Mouse (Mus musculus) cerebral cortex, adult 2 months (tissue): ENCODE results near the gene Colgalt1.

Experiments used
- WGBS: fragments of 180-500 bp; shearing (Covaris S2); methylation state at CpG from one replicate; pipeline ENCODE4 v1.1.7; 2018; 5-methylcytosine and 5-hydroxymethylcytosine counted together

Gene Colgalt1

DNA sequence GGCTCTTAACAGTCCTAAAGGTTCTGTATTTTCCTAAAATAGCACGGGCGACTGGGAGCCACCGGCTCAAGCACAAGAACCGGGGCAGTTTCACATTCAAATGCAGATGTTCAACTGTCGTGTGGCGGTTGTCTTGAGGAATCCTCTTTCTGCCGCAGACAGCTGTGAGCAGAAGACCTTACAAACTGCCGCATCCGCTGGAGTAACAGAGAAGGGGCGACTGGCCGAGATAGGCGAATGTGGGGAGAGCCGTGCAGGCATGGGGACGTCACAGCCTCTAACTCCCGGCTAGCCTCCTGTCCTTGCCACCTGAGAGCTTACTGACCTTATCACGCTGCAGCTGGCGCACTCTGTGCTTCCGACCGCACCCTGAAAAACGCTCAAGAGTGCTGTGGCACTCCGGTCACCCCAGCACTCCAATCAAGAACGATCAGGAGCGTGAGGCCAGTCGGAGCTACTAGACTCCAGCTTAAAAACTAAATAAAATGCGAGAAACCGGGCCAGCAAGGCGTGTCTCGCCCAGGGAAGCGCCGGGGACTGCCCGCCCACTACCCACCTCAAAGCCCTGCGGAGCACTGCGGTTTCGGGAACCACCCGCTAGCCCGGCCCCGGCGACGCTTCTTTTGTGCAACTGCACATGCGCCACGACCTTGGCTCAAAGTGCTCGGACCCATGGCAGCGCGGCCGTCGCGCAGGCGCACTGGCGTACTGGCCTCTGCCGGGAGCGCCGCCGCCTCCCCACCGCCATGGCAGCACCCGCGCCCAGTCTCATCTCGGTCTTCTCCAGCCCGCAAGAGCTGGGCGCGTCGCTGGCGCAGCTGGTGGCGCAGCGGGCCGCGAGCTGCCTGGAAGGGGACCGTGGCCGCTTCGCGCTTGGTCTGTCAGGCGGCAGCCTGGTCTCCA is 19.1 kb upstream of the Colgalt1 start, which contains the start of gene Pgls:
Gene Pgls, plus strand, starts transcription at position 706 of the 903 bp plus-strand sequence.
- under 1% methylated on average over 71 of the region's 71 CpGs for WGBS

DNA sequence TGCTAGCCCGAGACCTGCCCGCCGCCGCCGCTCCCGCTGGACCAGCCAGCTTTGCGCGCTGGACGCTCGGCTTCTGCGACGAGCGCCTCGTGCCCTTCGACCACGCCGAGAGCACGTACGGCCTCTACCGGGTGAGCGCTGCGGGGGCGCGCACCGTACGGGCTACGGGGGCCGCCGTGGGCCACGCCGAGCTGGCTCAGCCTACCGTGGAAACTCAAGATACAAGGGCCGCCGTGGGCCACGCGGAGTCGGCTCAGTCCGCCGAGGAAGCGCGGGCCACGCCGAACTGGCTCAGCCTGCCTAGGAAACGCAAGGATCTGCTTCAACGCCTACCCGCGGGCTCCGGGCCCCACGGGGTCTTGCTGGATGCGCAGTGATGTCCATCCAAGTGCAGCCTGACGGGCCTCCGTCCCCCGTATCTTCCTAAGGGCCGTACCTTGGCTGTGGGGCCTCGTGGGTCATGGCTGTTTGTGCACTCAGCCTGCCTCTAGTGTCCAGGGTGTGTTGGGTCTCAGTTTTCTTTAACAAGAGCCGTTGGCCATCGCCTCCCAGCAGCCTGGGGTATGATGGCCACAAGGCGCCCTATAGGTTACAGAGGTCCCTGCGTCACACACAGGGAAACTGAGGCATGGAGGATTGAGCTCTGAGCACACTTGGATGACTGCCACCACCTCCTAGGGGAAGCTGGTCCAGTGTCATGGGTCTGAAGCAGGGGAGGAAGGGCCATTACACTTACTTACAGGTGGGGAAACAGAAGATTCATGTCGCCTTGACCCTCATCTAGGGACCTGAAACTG is 18.2 kb upstream of the Colgalt1 start:
- WGBS = 4% methylated on average over 60 of the region's 60 CpGs

DNA sequence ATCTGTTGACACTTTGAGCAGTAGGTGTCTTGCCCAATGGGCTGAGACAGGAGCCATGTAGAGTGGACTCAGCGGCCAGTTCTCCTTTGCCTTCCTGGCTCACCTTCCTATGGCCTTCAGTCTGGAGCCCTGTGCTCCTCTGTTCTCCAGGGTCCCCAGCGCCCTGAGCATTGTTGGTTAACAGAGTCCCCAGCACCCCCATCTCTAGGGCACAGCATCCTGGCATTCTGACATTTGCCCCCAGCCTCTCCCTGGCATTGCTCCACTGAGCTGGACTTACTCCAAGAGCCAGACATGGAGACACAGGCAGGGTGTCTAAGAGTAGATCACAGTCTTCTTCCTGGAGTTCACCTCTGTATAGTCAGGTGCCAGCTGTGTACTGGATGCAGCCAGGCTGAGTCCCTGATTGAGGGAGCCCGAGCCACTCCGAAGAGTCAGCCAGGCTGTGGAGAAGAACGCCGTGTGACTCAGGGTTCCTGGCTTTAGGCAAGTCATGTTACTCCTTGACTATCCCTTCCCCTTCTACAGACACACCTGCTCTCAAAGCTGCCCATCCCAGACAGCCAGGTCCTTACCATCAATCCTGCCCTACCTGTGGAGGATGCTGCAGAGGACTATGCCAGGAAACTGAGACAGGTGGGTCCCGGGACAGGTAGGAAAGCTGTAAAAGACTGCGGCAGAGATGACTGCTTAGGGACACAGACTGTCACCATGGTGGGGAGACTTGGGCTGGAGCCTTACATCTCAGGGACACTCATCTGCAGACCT is 17.1 kb upstream of the Colgalt1 start:
- 84% methylated on average over 8 of the region's 8 CpGs for WGBS

DNA sequence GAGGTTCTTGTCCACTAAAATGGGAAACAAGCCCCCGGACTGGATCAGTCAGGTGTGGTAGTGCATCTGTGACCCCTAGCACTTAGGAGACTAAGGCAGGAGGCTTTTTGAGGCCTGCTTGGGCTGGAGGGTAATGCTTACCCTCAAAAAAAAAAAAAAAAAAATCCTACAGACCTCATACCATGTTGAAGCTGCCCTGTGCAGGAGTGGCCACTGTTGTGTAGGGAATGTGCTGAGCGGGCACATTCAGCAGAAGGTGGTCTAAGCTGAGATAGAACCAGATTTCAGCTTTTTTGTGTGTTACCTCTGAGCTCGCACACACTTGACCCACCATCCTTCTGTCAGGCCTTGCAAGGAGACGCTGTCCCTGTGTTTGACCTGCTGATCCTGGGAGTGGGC is 16.5 kb upstream of the Colgalt1 start:
- 96% methylated on average over 4 of the region's 4 CpGs for WGBS

DNA sequence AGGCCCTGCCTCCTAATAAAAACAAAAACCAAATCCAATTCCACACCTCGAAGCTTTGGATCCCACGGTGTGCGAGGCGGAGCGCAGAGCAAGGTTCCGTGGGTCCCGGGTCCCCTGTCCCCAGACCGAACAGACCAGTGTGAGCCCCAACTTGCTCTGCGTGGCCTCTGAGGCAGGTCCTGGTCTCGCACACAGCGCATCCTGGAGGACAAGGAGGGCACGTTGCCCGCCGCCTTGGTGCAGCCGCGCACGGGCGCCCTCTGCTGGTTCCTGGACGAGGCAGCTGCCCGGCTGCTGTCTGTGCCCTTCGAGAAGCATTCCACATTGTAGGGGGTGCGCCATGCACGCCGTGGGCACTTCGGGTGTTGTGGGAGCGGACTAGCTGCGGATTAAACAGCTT is 14.9 kb upstream of the Colgalt1 start:
- 6% methylated on average over 27 of the region's 27 CpGs for WGBS

DNA sequence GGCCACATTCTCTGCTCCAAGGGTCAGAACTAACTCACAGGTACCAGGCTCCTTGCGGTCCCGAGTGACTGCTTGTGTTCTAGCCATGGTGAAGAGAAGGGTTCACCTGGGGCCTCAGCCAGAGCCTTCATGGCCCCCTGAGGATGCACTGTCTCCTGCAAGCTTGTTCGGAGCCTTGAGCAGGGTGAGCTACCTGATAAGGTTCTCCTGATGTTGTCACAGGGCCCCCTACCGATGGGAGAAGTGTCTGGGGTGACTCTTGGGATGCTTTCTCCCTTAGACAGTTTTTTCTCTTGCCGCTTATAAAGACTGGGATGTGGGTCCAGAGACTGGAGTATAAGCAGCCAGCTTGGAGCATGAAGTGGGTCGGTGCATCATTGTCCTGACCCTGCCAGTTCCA is 14.4 kb upstream of the Colgalt1 start:
- WGBS = 60% methylated on average over 6 of the region's 6 CpGs

DNA sequence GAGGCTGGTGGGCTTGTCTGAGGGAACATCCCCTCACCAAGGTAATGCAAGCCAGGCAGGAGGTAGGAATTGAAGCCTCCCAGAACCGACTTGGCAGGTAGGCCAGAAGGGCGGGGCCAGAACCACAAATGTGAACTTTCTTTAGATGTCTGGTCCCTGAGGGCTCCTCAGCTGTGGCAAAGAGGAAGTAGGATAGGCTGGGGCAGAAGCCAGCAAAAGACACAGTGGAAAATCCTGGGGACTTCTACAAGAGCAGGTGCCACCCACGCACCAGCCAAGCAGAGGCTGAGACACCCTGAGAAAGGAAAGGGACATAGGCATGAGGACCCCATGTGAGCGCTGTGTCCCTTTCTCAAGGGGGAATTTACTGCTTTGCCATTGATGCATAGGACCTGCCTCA is 14.0 kb upstream of the Colgalt1 start:
- WGBS = 73% methylated on average over 4 of the region's 4 CpGs

DNA sequence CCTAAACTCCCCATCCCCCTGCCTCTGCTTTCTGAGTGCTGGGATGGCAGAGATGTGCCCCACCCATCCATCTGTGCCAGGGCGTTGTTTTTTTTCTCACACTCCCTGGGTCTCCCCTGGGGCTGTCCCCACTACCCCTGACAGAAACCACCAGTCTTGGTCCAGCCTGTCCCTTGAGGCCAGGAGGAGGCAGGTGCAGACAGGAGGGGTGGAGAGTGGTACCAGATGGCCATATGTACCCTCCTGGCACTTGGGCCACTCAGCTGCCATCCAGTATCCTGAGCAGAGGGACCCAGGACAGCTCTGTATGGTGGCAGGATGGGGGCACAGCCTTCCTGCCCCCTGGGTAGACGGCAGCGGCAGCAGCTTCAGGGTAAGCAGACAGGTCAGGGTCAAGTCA is 13.3 kb upstream of the Colgalt1 start, which contains the start of gene Fam129c:
Gene Fam129c, plus strand, starts transcription at position 198 of the 400 bp plus-strand sequence.
- 85% methylated on average over 3 of the region's 3 CpGs for WGBS

DNA sequence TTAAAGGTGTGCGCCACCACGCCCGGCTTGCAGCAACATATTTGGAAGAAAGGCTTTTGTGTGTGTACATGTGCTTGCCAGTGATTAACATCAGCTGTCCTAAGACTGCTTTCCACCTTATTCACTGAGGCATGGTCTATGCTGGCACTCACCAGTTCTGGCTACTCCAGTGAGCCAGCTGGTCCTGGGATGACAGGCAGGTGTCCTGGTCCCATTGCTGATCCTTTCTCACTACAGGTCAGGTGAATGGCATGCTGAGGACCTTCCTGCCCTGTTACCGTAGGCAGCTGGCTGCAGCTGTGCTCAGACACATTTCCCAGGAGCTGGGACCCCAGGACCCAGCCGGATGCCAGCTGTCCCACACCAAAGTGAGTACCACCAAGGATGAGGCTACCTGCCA is 12.0 kb upstream of the Colgalt1 start:
- WGBS = 95% methylated on average over 5 of the region's 5 CpGs

DNA sequence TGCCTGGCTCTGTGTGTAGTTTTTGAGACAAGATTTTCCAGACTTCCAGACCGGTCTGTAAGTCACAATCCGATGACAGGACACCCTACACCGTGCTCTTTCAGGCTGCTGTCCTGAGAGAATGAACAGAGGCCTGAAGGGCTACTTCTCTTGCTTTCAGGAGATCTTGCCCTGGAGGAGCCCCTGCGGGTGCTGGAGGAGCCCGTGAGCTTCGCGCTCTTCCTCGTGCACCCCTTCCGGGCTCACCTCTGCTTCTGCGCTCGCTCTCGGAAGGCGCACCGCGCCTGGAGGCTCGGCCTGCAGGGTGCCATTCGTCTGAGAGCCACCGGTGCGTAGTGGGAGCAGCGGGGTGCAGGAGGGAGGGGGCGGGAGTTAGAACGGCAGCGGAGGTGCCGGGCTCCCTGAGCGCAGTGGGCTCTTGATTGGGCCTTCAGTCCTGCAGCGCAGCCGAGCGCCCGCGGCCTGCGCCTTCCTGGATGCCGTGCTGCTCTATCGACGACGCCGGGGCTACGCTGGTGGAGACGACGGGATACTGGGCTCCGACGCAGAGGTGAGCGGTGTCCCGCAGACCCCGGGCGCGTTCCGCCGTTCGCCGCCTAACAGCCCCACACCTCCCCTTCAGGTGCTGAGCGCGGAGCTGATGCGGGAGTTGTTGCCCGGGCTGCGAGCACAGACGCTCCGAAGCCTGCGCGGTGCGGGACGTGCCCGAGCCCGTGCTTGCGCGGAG is 8.7 kb upstream of the Colgalt1 start:
- WGBS = 7% methylated on average over 63 of the region's 65 CpGs

DNA sequence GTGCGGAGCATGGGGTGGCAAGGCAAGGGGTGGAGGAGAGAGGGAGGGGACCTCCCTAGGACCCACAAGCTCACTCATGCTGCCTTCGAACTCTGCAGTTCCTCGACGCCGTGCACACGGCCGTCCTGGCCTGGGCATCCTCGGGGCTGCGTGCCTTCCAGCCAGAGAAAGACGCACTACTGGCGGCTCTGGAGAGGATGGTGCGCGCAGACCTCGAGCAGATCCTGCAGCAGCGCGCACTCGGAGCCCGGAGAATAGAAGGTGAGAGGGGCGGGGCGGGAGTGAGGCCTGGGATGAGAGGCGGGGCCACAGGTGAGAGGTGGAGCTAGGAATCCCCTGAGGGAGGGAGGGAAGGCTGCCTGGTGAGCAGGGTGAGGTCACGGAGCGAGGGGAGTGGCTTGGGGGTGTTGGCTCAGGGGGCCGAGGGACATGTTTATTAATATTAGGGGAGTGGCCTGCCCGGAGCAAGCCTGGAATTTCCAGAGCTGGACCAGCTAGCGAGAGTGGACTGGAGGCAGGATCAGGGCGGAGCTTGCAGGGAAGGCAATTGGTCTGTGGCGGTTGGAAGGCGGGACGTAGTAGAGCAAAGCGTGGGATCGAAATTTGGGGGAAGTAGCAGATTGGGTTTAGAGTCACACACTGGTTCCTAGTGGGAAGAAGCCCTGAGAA is 8.0 kb upstream of the Colgalt1 start:
- 9% methylated on average over 32 of the region's 32 CpGs for WGBS

DNA sequence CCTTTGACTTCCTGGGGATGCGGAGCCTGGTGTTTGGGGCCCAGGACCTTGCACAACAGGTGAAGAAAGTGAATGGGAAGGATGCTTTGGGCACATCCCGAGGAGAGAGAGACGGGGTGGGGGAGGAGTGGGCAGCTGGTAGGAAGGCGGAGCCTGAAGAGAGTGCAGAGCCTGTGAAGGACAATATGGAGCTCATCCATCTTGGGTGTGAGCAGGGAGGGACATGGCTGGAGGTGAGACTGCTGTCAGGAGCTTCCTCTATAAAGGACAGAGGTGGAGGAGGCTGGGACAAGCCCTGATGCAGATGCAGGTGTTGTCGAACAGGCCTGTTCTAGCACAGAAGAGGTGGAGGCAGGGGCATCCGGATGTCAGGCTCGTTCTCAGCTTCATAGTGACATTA is 6.8 kb upstream of the Colgalt1 start:
- WGBS = 76% methylated on average over 7 of the region's 7 CpGs

DNA sequence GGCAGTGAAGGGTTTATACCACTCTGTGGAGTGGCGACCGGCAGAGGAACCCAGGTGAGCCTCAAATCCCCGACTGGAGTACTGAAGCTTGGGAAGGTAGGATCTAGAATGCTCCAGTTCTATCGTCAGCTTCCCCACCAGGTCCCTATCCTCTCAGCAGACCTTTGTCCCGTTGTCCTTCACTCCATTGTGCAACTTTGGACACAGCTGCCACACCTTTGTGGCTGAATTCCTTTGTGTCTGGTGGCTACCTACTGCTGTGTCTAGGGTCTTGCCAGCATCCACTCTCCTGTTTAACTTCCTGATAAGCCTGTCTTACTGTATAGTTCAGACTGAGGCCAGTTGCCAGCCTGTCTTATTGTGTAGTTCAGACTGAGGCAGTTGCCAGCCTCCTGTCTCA is 1.3 kb downstream of the Colgalt1 start:
- WGBS = 30% methylated on average over 5 of the region's 5 CpGs

DNA sequence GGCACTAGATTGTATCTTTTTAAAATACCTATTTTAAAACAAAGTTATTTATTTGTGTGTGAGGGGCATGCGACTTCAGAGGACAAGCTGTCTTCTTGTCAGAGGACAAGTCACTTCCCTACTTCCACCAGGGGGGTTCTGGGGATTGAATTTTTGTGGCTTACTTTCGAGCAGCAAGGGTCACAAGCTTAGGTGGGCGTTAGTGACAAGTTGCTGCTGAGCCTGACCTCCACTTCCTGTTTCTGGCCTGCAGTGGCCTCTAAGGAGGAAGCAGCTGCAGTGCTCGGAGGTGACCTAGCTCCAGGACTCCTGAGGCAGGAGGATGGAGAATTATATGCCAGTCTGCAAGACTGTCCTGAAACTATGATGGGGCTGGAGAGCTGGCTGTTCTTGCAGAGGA is 2.6 kb downstream of the Colgalt1 start:
- 63% methylated on average over 4 of the region's 4 CpGs for WGBS

DNA sequence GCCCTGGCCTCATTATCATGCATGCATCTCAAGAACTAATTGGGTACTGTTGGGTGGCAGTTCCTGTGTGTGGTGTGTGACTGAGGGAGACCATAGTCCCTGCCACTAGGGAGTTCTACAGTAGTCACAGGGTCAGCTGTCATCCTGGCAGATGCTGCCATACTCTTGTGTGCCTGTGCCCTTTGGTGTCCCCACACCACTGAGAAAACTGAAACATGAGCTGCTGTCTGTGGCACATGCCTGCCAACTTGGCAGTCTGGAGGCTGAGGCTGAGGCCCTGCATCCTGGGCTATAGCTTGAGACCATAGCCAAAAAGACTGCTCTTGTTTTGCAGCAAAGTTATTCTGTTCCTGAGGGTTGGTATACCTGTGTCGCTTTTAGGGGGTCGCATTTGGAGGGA is 9.0 kb downstream of the Colgalt1 start:
- 97% methylated on average over 2 of the region's 2 CpGs for WGBS

DNA sequence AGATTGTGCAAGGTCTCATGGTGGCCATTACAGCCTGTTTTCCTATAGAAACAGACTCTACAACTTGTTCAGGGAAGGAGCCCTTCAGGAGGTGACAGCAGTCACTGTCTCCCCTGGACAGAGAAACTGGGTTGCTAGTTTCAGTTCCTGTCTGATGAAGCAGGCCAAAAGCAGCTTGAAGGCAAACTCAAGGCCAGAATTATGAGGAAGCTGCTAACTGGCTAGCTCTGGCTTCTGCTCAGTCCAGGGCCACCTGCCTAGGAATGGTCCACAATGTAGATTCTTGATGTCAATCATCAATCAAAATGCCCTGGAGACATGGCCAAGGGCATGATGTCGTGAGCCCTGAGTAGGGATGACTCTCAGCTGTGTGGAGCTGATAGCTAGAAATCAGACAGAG is 14.3 kb downstream of the Colgalt1 start:
- WGBS = 73% methylated on average over 1 of the region's 1 CpGs

DNA sequence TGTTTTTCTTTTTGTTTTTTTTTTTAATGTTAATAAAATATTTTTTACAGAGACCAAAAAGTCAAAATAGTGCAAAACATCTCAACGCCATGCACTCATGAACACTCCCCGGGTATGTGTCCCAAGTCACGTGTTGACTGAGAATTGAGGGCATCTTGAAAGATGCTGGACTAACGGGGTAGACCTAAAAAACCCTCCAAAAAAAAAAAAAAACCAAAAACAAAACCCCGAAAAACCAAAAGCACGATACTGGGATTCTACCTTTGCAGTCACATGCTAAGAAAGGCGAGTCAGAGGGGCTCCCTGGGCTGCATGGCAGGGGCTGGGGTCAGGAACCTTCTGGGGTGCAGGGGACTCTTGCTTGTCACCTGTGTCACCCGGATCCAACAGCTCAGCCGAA is 16.0 kb downstream of the Colgalt1 start:
- 75% methylated on average over 9 of the region's 9 CpGs for WGBS

DNA sequence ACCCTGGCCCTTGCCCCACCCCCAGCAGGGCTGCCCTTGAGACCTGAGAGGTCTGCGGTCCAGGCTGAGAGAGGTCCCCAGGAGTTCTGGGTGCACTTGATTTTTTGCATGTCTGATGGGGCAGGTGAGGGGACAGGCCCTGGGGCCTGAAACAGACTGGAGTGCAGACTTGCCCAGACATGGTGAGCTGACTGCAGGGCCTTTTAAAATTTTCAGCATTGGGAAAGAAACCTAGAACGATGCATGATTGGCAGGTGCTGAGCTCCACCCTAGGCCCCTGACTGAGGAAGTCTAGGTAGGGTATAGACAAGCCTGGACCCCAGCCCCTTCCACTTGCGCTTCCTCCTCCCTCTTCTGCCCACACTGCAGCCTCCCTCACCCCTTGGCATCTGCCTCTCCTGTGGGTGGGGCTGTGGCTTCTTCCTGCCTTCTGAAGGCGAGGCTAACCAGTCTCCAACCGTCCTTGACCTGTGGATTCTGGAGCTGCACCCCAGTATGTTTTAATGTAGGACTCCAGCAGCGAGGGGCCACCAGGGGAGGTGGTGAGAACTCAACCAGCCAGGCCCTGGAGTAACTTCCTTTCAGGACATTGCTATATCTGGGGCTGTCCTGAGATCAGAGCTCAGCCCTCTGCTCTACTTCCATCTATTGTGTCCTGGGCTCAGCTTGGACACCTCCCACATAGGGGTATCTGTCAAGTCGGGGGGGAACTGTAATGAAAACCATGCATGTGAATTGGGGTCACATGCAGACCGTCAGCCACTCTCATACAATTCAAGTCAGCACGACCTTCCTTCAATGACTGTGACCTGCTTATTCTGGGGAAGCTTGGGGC is 16.7 kb downstream of the Colgalt1 start:
- WGBS = 37% methylated on average over 9 of the region's 9 CpGs

DNA sequence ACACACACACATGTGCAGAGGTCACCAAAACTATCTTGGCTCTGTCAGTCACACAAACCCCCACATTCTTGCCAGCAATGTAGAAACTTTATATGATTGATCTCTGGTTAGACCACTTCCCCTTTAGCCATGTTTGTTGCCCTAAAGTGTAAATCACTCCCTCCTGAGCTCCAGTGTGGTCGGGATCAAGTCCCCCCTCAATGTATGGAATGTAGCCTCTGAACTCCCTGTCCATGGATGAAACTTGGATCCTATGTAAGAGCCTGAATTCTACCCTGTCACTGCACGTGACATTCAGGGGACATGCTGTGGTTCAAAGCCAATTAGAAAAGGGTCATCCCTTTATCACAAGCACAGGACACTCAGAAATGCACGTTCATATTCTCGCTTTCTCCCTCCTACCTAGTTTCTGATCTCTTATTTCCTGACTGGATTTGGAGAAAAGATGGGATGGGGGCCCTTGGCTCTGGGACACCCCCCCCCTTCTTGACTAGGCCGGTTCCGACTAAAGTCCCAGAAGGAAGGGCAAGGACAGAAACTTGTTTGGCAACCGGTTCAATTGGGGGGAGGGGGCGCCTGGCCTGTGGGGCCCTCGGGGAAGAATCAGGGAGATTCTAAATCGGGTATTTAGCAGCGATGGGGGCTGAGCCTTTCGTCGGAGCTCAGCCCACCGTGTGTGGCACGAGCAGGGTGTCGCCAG is 17.7 kb downstream of the Colgalt1 start:
- 16% methylated on average over 16 of the region's 16 CpGs for WGBS
